Mouse (Mus musculus): ENCODE measurements around the gene Chd5.
A peak's percentile ranks its signal among the peaks of the same experiment; 100 is the strongest.

GRCm38 (mm10) chr4:152332952-152333351, 5.5 kb upstream of the Chd5 start:
- no peak for TF ChIP-seq POLR2A (IDR thresholded peaks at IDR 0.05; ENCODE audit: borderline replicate concordance, insufficient read depth, low read length)
- TF ChIP-seq CTCF (IDR thresholded peaks at IDR 0.05; ENCODE audit: borderline replicate concordance, insufficient read depth, low read depth, low read length), result peak; percentile 66
